Mouse (Mus musculus) G1E (cell line): Measurements from ENCODE around the gene Sox30. TPM values are rescaled to one million over a fixed set of nuclear protein-coding genes. Genes with fewer than 3 reads are reported as not detected.

Experiments used
- ATAC-seq: 2 replicates; pipeline ENCODE4 v1.8.0; 2016; ENCODE audit warnings: mild to moderate bottlenecking; ENCODE audit not compliant: insufficient number of reproducible peaks, poor library complexity, low FRiP score, severe bottlenecking; ENCODE audit errors: extremely low read depth
- DNase-seq: peaks from one replicate; pipeline ENCODE4 v3.0.0; 2012; ENCODE audit warnings: low spot score
- H3K27me3 ChIP-seq: 2 replicates; pipeline ENCODE4 v1.6.1; 2012; ENCODE audit warnings: mild to moderate bottlenecking, low read length, inconsistent platforms; ENCODE audit not compliant: insufficient read depth
- H3K36me3 ChIP-seq: replicated peaks from 2 replicates; pipeline ENCODE3; 2012; ENCODE audit warnings: mild to moderate bottlenecking, inconsistent platforms
- H3K4me1 ChIP-seq: 2 replicates; pipeline ENCODE4 v1.6.1; 2012; ENCODE audit warnings: low read depth, low read length, inconsistent platforms, mixed read lengths; ENCODE audit not compliant: insufficient read depth
- H3K4me3 ChIP-seq: 2 replicates; pipeline ENCODE4 v1.5.1; 2012; ENCODE audit warnings: low read depth, mild to moderate bottlenecking, inconsistent platforms, low read length, moderate library complexity, mixed read lengths
- H3K9me3 ChIP-seq: replicated peaks from 2 replicates; pipeline ENCODE4 v1.6.1; 2012; ENCODE audit warnings: inconsistent platforms
- CTCF ChIP-seq: IDR thresholded peaks from 2 replicates; pipeline ENCODE4 v1.5.1; 2012; ENCODE audit warnings: low read depth, low read length, inconsistent platforms, mixed read lengths
- GATA1 ChIP-seq: IDR thresholded peaks from 2 replicates; pipeline ENCODE4 v1.6.1; 2012; ENCODE audit warnings: borderline replicate concordance, low read length, inconsistent platforms, mixed read lengths
- GATA2 ChIP-seq: IDR thresholded peaks from 2 replicates; pipeline ENCODE4 v1.6.1; 2012; ENCODE audit warnings: low read depth, low read length, inconsistent platforms, borderline replicate concordance
- POLR2AphosphoS5 ChIP-seq: IDR thresholded peaks from 2 replicates; pipeline ENCODE4 v1.6.1; 2012; ENCODE audit warnings: low read depth, low read length, inconsistent platforms; ENCODE audit not compliant: insufficient replicate concordance
- TAL1 ChIP-seq: conservative IDR thresholded peaks from 2 replicates; pipeline ENCODE4 v1.6.1; 2012; ENCODE audit warnings: low read depth, low read length, inconsistent platforms, mixed read lengths
- polyA plus RNA-seq: library from polyadenylated mRNA; stranded (reverse); fragments of >175 nt; gene quantifications from 2 replicates; pipeline ENCODE4 v1.2.3, GENCODE M21; 2012
- total RNA-seq, 2 experiments: library from RNA; stranded (forward) in 1 of 2; stranded (reverse) in 1 of 2; fragments of 200-1000 nt in 1 of 2; fragments of >200 nt in 1 of 2; fragmentation: Nextera tagmentation in 1 of 2; gene quantifications; 2 replicates each; pipeline ENCODE4 v1.2.3; 2014 to 2017

Gene Sox30
- total and polyA plus RNA-seq, 3 experiments: 0.05 TPM; not detected in 2

DNA sequence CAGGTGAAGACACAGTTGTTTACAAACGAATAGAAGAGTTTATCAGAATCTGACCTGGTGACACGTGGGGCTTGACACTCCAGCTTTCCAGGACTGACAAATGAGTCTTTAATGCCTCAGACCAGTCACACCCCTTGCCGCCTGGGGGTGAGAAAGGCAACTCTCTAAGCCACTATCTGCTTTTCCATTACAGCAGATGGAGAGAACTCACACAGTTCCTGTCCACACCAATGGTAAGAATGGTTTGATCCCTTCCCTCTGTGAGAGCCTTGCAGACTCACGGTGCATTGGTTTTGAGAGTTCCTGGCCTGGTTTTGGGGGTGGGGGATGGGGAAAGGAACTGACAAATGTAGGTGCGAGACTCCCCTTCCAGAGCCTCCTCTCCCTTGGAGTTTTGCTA, 74.2 kb downstream of the Sox30 start:
- Histone ChIP-seq H3K4me1 (no peaks in the 10 kb centered on the region), H3K36me3 (no peaks in the 10 kb centered on the region), H3K27me3 (peaks cover 27% of the 10 kb centered on the region), H3K9me3 (no peaks in the 10 kb centered on the region), H3K4me3 (no peak overlapping the region)
- ATAC-seq (no peak), DNase-seq (no peak)
- no peak for TF ChIP-seq GATA2
- no peak for TF ChIP-seq CTCF
- no peak for TF ChIP-seq TAL1
- no peak for TF ChIP-seq POLR2AphosphoS5
- no peak for TF ChIP-seq GATA1

DNA sequence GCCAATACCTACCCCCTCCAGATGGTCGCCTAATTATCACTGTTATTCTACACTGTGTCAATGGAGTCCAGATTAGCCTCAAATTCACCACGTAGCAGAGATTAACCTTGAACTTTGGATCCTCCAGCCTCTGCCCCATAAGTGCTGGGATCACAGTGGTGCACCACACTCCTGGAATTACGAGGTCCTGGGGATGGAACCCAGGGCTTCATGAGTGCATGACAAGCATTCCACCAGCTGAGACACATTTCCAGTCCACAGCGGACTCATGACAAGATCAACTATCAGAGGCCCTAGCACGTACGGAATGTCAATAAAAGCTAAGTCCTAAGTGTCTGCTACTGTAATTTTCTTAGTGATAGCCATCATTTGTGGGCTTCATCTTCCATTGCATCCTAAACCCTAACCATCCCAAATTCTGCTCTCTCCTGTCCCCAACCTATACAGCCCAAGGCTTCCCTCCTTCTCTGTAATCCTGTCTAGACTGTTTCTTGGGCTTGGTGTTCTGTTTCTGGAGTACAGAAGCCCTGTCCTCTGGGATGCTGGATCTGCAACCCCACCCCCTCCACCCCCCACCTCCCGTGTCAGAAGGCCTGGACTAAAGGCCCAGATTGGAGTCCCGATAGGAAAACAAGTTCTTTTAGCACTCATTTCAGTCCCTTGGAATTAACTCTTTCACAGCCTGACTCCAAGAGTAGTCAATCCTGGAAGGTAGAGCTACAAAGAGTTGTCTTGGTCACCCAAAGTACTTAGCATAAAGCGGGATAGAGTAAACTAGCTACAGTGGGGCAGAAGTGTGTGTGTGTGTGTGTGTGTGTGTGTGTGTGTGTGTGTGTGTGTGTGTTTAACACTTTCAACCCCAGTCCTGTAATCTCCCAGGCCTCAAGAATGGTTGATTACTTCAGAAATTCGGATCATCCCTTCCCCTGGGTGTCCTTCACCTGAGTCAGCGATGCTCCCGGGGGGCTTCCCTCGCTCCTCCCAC, 75.1 kb downstream of the Sox30 start:
- H3K4me1 ChIP-seq: no peaks in the 10 kb centered on the region
- peaks cover 27% of the 10 kb centered on the region for H3K27me3 ChIP-seq
- DNase-seq: no peak
- no peaks in the 10 kb centered on the region for H3K36me3 ChIP-seq
- H3K4me3 ChIP-seq: no peak overlapping the region
- TF ChIP-seq CTCF (no peak), GATA2 (no peak)
- no peaks in the 10 kb centered on the region for H3K9me3 ChIP-seq
- no peak for ATAC-seq

DNA sequence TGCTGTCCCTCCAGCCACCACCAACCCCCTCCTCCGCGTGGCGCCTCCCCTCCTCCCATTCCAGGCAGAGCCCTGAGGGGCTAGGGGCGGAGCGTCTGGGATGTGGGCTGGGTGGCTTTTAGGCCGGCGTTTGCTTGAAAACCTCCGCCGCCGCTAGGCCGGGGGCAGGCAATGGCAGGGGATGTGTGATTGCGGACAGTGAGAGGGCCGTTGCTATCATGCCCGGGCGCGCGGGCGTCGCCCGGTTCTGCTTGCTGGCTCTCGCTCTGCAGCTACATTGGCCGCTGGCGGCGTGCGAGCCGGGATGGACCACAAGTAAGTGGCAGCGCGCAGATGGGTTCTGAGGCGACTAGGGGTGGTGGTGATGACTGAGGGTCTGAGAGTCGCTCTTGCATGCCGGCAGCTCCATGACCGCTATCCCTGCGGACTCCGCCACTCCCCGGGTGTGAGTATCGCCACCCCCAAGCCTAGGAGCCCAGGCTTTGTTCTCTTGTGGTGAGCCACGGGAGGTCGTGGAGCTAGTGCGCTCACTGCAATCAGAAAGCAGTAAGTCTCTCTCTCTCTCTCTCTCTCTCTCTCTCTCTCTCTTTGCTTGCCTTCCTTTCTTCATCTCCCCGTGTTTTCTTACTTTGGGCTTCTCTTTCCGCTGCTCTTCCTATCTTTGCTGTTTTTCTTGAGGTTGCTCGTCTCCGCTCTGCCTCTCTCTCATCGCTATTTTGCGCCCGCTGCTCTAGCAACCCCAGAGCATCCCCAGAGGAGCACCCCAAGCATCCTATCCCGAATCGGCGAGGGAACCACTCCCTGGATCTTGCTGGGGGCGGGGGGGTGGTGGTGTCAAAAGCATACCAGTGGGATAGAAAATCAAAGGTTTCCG, 76.0 kb downstream of the Sox30 start, which contains the start of gene Adam19:
TSS of gene Adam19 (plus strand) at position 97 of the 874 bp plus-strand sequence.
- TF ChIP-seq GATA2 (no peak), TAL1 (no peak), CTCF (no peak), POLR2AphosphoS5 (no peak), GATA1 (no peak)
- no peak for ATAC-seq
- H3K4me1 ChIP-seq: no peaks in the 10 kb centered on the region
- H3K9me3 ChIP-seq: no peaks in the 10 kb centered on the region
- no peak within 1 kb of the TSS for H3K4me3 ChIP-seq
- peaks cover 27% of the 10 kb centered on the region for H3K27me3 ChIP-seq
- H3K36me3 ChIP-seq: no peaks in the 10 kb centered on the region
- no peak for DNase-seq

DNA sequence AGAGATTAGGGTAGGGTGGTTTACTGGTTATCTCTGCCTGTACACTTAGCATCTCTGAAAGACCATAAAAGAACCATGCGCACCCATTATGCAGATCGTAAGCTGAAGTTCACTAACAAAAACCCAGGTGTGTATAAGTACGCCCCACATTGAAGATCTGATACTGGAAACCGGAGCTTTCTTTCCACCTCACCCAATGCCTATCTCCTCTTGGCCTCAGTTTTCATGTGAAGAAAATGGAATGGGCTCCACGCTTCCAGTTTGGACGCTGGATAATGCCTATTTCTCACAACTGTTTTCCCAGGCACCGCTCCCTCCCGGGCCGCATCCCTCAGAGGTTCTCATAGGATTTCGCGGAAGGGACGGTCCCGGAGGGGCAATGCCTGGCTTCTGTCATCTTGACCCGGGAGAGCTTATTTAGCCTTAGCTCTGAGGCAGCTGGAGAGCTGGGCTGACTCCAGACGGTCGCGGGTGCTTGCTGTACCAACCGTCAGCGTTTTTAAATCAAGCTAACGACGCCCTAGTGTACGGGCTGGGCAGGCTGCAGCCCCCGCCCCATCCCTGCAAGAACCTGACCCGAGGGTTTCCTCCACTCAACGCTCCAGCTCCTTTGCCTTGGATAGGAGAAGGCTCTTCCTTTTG, 76.8 kb downstream of the Sox30 start:
- Histone ChIP-seq H3K27me3 (peaks cover 27% of the 10 kb centered on the region), H3K9me3 (no peaks in the 10 kb centered on the region), H3K36me3 (no peaks in the 10 kb centered on the region), H3K4me1 (no peaks in the 10 kb centered on the region), H3K4me3 (no peak overlapping the region)
- no peak for ATAC-seq
- TF ChIP-seq POLR2AphosphoS5 (no peak), GATA1 (no peak), TAL1 (no peak), GATA2 (no peak), CTCF (no peak)
- DNase-seq: no peak

DNA sequence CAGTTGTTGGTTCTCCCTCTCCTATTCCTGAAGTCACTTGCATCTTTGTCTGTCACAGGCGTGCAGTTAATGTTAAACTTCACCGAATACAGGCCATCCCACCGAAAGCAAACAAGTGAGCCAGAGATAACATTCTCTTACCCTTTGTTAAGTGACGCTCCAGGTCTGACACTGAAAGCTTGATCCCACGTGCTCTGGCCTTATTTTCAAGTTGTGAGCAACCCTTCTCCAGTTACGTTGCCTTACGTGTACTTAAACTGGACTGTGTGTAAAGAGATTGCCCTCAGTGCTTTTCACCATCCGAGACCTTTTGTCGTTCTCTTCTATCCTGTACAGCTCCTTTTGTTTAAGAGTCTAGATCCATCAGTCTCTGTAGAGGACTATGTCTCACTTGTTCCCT, 77.9 kb downstream of the Sox30 start:
- Histone ChIP-seq H3K4me3 (no peak overlapping the region), H3K9me3 (no peaks in the 10 kb centered on the region), H3K36me3 (no peaks in the 10 kb centered on the region), H3K27me3 (peaks cover 27% of the 10 kb centered on the region), H3K4me1 (no peaks in the 10 kb centered on the region)
- DNase-seq: no peak
- TF ChIP-seq GATA2: no peak
- no peak for TF ChIP-seq POLR2AphosphoS5
- no peak for TF ChIP-seq GATA1
- no peak for TF ChIP-seq TAL1
- TF ChIP-seq CTCF: no peak
- ATAC-seq: no peak
